Mouse (Mus musculus) lung, postnatal 0 days (tissue): ENCODE measurements around the gene Mbd4. TPM values are rescaled to one million over a fixed set of nuclear protein-coding genes. Genes with fewer than 3 reads are reported as not detected.

Experiments
- ATAC-seq: fragments of 200-750 bp; cut with Nextera tagmentation; 2 replicates; pipeline ENCODE4 v1.8.0; 2017; ENCODE audit warnings: moderate library complexity
- DNase-seq: peaks from one replicate; pipeline ENCODE4 v3.0.0-alpha.2; 2016; ENCODE audit warnings: low spot score
- H3K27ac ChIP-seq: fragments of 300-500 bp; sonication (generic); 2 replicates; pipeline ENCODE4 v1.5.1; 2014; ENCODE audit warnings: antibody characterized with exemption, mild to moderate bottlenecking, low read length, mixed read lengths
- H3K27me3 ChIP-seq: fragments of 300-500 bp; sonication (generic); replicated peaks from 2 replicates; pipeline ENCODE4 v1.6.1; 2014; ENCODE audit warnings: low read length, mixed read lengths; ENCODE audit not compliant: insufficient read depth
- H3K36me3 ChIP-seq: fragments of 300-500 bp; sonication (generic); 2 replicates; pipeline ENCODE4 v1.6.1; 2014; ENCODE audit warnings: low read length, mixed read lengths; ENCODE audit not compliant: insufficient read depth
- H3K4me1 ChIP-seq: fragments of 300-500 bp; sonication (generic); 2 replicates; pipeline ENCODE4 v1.6.1; 2014; ENCODE audit warnings: antibody characterized with exemption, low read depth, low read length, mixed read lengths; ENCODE audit not compliant: insufficient read depth
- H3K4me2 ChIP-seq: fragments of 300-500 bp; sonication (generic); replicated peaks from 2 replicates; pipeline ENCODE4 v1.6.1; 2014; ENCODE audit warnings: low read depth, mild to moderate bottlenecking, low read length, moderate library complexity, mixed read lengths
- H3K4me3 ChIP-seq: fragments of 300-500 bp; sonication (generic); 2 replicates; pipeline ENCODE4 v1.5.1; 2014; ENCODE audit warnings: low read depth, low read length
- H3K9ac ChIP-seq: fragments of 300-500 bp; sonication (generic); replicated peaks from 2 replicates; pipeline ENCODE4 v1.6.1; 2014; ENCODE audit warnings: low read depth, mild to moderate bottlenecking
- H3K9me3 ChIP-seq: fragments of 300-500 bp; sonication (generic); 2 replicates; pipeline ENCODE4 v1.6.1; 2016; ENCODE audit warnings: low read length, mixed read lengths
- CTCF ChIP-seq: IDR thresholded peaks from 2 replicates; pipeline ENCODE4 v1.5.1; 2016; ENCODE audit warnings: antibody characterized with exemption, mild to moderate bottlenecking
- EP300 ChIP-seq: IDR thresholded peaks from 2 replicates; pipeline ENCODE4 v1.6.1; 2016; ENCODE audit warnings: antibody characterized with exemption, mild to moderate bottlenecking, control low read depth
- WGBS: fragments of 180-500 bp; shearing (Covaris S2); extraction: QIAGEN DNeasy Blood & Tissue Kit; methylation state at CpG from one replicate; pipeline ENCODE4 v1.1.7; 2014; 5-methylcytosine and 5-hydroxymethylcytosine counted together
- polyA plus RNA-seq: library from polyadenylated mRNA; unstranded; fragments of >200 nt; fragmentation: Nextera tagmentation; extraction: Ambion mirVana; gene quantifications from 2 replicates; pipeline ENCODE4 v1.2.1, GENCODE M21; 2015

The Mbd4 gene
- polyA plus RNA-seq, 1 experiment from 2014 or later: 4.5 TPM

DNA sequence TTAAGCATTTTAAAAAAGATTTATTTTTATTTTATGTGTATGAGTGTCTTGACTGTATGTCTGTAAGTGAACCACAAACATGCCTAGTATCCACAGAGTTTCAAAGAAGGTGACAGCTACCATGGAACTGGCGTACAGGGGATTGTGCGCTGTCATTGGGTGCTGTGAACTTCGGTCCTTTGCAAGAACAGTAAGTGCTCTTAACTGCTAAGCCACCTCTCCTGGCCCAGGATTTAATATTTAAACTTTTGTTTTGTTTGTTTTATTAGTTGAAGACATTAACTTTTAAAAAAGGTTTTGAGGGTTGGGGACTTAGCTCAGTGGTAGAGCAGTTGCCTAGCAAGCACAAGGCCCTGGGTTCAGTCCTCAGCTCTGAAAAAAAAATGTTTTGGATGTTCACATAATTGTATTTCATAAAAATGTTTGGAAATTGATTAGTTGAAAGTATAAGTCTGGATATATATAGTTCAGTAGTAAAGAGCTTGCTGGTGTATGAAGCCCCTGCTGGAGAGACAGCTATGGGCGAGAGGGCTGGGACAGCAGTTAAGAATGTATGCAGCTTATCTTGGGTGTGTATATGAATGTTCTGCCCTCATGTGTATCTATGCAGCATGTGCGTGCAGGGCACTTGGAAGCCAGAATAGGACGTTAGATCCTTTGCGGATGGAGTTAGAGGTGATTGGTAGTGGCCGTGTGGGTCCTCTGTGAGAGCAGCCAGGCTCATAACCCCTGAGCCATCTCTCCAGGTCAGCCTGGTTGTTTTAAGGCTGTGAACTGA, 31.8 kb downstream of the Mbd4 start:
- TF ChIP-seq EP300: no peak
- no peak for TF ChIP-seq CTCF
- Histone ChIP-seq H3K9me3 (no peaks in the 10 kb centered on the region), H3K4me2 (no peak overlapping the region), H3K36me3 (no peaks in the 10 kb centered on the region), H3K27ac (no peak overlapping the region), H3K9ac (no peak overlapping the region), H3K4me3 (no peak overlapping the region), H3K27me3 (no peaks in the 10 kb centered on the region), H3K4me1 (no peaks in the 10 kb centered on the region)
- ATAC-seq: no peak
- no peak for DNase-seq
- WGBS: 73% methylated on average over 8 of the region's 8 CpGs

DNA sequence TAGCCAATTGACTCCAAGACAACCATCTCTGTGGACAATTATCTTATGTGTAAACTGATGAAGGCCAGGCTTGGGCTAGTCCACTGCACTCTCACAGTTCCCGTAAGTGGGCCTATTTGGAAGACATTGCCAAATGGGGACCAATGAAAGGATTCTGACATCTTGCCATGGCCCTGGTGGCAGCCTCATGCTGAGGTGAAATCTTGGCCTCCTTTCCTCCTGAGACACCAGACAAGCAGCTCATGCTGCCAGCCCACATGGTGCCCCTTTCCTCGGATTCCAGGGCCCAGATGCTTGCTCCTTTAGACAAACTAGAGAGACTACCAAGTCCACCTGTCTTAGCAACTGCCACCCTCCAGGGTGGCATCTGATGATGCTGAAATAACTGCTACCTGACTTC, 35.0 kb downstream of the Mbd4 start:
- TF ChIP-seq EP300: no peak
- no peak for TF ChIP-seq CTCF
- ATAC-seq (no peak), DNase-seq (no peak)
- WGBS: 70% methylated on average over 2 of the region's 2 CpGs
- no peak overlapping the region for H3K9ac ChIP-seq
- H3K4me3 ChIP-seq: no peak overlapping the region
- no peak overlapping the region for H3K4me2 ChIP-seq
- H3K4me1 ChIP-seq: no peaks in the 10 kb centered on the region
- H3K27me3 ChIP-seq: no peaks in the 10 kb centered on the region
- no peaks in the 10 kb centered on the region for H3K36me3 ChIP-seq
- no peaks in the 10 kb centered on the region for H3K9me3 ChIP-seq
- no peak overlapping the region for H3K27ac ChIP-seq

- WGBS: 64% methylated on average over 4 of the region's 4 CpGs
- no peak for ATAC-seq
- no peak for DNase-seq
- Histone ChIP-seq H3K9ac (no peak overlapping the region), H3K36me3 (no peaks in the 10 kb centered on the region), H3K27ac (no peak overlapping the region), H3K27me3 (no peaks in the 10 kb centered on the region), H3K4me1 (no peaks in the 10 kb centered on the region), H3K4me3 (no peak overlapping the region), H3K4me2 (no peak overlapping the region), H3K9me3 (no peaks in the 10 kb centered on the region)
- no peak for TF ChIP-seq EP300
- TF ChIP-seq CTCF: no peak
Measured at GRCm38 (mm10) chr6:115815041-115815440, 38.1 kb downstream of the Mbd4 start.

- DNase-seq (peak; percentile 77), ATAC-seq (peak; percentile 73)
- H3K9me3 ChIP-seq: no peaks in the 10 kb centered on the region
- peak; percentile 77 for TF ChIP-seq CTCF
- no peak for TF ChIP-seq EP300
- H3K4me3 ChIP-seq: no peak overlapping the region
- H3K36me3 ChIP-seq: no peaks in the 10 kb centered on the region
- no peaks in the 10 kb centered on the region for H3K27me3 ChIP-seq
- 26% methylated on average over 4 of the region's 4 CpGs for WGBS
- no peaks in the 10 kb centered on the region for H3K4me1 ChIP-seq
- H3K27ac ChIP-seq: no peak overlapping the region
- no peak overlapping the region for H3K4me2 ChIP-seq
- no peak overlapping the region for H3K9ac ChIP-seq
Measured at GRCm38 (mm10) chr6:115814104-115814503, 39.1 kb downstream of the Mbd4 start.

GRCm38 (mm10) chr6:115811606-115812005, 41.6 kb downstream of the Mbd4 start:
- Histone ChIP-seq H3K9ac (no peak overlapping the region), H3K27ac (no peak overlapping the region), H3K4me1 (peaks cover 6% of the 10 kb centered on the region; the same call in 1 of the 2 replicates), H3K4me3 (no peak overlapping the region), H3K9me3 (no peaks in the 10 kb centered on the region), H3K27me3 (no peaks in the 10 kb centered on the region), H3K36me3 (no peaks in the 10 kb centered on the region), H3K4me2 (no peak overlapping the region)
- TF ChIP-seq CTCF: no peak
- no peak for TF ChIP-seq EP300
- DNase-seq (no peak), ATAC-seq (no peak)
- 56% methylated on average over 8 of the region's 8 CpGs for WGBS

DNA sequence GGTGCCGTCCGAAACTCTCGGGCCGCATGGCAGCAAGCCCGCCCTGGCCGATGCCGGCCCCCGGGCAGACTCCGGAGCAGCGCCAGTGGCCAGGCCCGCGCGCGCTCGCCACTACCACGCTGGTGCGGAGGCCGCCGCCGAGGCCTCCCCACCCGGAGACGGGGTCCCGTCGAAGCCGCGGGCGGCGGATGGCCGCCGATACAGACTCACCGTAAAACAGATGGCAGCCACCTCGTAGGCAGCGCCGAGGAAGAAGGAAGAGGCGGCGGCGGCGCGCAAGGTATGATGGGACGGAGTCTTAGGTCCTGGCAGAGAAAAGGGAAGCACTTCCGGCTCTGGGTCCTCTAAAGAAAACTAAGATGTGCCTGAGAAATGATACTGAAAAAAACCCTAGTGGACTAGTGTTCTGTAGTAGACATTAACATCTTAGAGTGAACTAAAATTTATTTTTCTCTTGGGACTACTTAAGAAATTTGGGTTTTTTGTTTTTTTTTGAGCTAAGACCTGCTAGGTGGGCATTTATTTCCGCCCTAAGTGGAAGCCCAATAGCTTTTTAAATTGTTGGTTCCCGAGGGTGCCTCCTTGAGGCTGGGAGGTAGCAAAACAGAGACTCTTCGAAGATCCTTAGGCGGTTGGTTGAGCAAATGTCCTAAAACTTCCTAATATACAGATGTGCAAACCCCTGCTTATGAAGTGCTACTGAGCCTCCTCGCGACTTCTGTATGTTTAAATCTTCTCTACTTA, 44.5 kb downstream of the Mbd4 start, which contains the start of gene Rpl32:
Rpl32 (minus strand) TSS at position 260 of the 744 bp plus-strand sequence.
- ATAC-seq: peak; percentile 92
- WGBS: 3% methylated on average over 47 of the region's 47 CpGs

More for the DNA sequence above, 44.5 kb downstream of the Mbd4 start, which contains the start of gene Rpl32:
- Histone ChIP-seq H3K4me3 (peak within 1 kb of the TSS; percentile 75), H3K4me2 (peak within 1 kb of the TSS; percentile 60), H3K4me1 (peaks cover 6% of the 10 kb centered on the region; the same call in 1 of the 2 replicates), H3K36me3 (peaks cover 14% of the 10 kb centered on the region; the same call in 1 of the 2 replicates), H3K9ac (peak within 1 kb of the TSS; percentile 89), H3K27ac (peak within 1 kb of the TSS; percentile 90), H3K9me3 (no peaks in the 10 kb centered on the region), H3K27me3 (no peaks in the 10 kb centered on the region)
- TF ChIP-seq CTCF (peak; percentile 64), EP300 (peak; percentile 100)
- DNase-seq: peak; percentile 96
